Mouse (Mus musculus) small intestine, adult 2 months (tissue): ENCODE results near the gene Vps52. TPM values are rescaled to one million over a fixed set of nuclear protein-coding genes. Genes with fewer than 3 reads are reported as not detected.
A peak's percentile ranks its signal among the peaks of the same experiment; 100 is the strongest.

ENCODE experiments used
- H3K27ac ChIP-seq: fragments of 200-500 bp; 2 replicates; pipeline ENCODE4 v1.5.1; 2012; ENCODE audit warnings: low read depth, low read length, control low read depth, inconsistent platforms; ENCODE audit not compliant: insufficient read depth
- H3K27me3 ChIP-seq: fragments of 200-500 bp; 2 replicates; pipeline ENCODE4 v1.6.1; 2012; ENCODE audit warnings: mild to moderate bottlenecking, moderate library complexity, low read length, inconsistent platforms; ENCODE audit not compliant: control insufficient read depth, insufficient read depth
- H3K36me3 ChIP-seq: fragments of 200-500 bp; 2 replicates; pipeline ENCODE4 v1.6.1; 2012; ENCODE audit warnings: mild to moderate bottlenecking, low read length, control low read depth, inconsistent platforms; ENCODE audit not compliant: control insufficient read depth, insufficient read depth
- H3K4me1 ChIP-seq: fragments of 200-500 bp; 2 replicates; pipeline ENCODE4 v1.6.1; 2012; ENCODE audit warnings: low read length, inconsistent platforms, mixed read lengths; ENCODE audit not compliant: control insufficient read depth, insufficient read depth, insufficient read length
- H3K4me3 ChIP-seq: fragments of 200-500 bp; 2 replicates; pipeline ENCODE4 v1.5.1; 2012; ENCODE audit warnings: low read depth, mild to moderate bottlenecking, control low read depth, inconsistent platforms, low read length, moderate library complexity
- CTCF ChIP-seq: fragments of 200-500 bp; IDR thresholded peaks from 2 replicates; pipeline ENCODE4 v1.5.1; 2012; ENCODE audit warnings: low read depth, mild to moderate bottlenecking, control low read depth, inconsistent platforms, low read length, moderate library complexity, mixed read lengths; ENCODE audit not compliant: insufficient replicate concordance, insufficient read length; ENCODE audit errors: extremely low read depth
- POLR2A ChIP-seq: fragments of 200-500 bp; IDR thresholded peaks from 2 replicates; pipeline ENCODE4 v1.6.1; 2012; ENCODE audit warnings: low read depth, mild to moderate bottlenecking, control low read depth, inconsistent platforms, low read length, moderate library complexity
- WGBS: fragments of 180-500 bp; shearing (Covaris S2); methylation state at CpG from one replicate; pipeline ENCODE4 v1.1.7; 2018; 5-methylcytosine and 5-hydroxymethylcytosine counted together
- polyA plus RNA-seq: library from polyadenylated mRNA; depleted of rRNA; stranded (reverse); fragments of >200 nt; gene quantifications from 2 replicates; pipeline ENCODE4 v1.2.3, GENCODE M21; 2012

The Vps52 gene
- polyA plus RNA-seq, 1 experiment: 52.3 TPM

DNA sequence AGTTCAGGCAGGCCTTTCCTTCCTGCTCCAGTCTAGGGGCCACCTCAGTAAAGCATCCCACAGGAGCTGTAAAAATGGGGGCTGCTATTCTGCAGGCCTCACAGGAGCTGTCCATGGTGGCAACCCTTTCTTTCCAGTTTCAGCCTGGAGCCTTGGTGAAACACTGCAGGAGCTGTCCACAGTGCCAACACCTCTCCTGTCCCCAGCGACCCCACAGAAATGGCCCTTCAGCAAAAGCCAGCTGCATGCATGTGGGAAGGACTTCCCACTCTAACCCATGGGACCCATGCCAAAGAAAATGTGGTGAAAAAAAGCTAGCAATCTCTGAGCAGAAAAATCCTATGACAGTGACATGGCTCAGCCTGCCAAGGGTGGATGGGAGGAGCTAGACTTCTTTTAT lies 17.1 kb downstream of the Vps52 start:
- Histone ChIP-seq H3K4me3 (no peak overlapping the region), H3K27me3 (no peaks in the 10 kb centered on the region), H3K27ac (no peak overlapping the region), H3K36me3 (no peaks in the 10 kb centered on the region), H3K4me1 (peaks cover 2% of the 10 kb centered on the region)
- TF ChIP-seq CTCF (no peak), POLR2A (no peak)
- WGBS: 12% methylated on average over 1 of the region's 1 CpGs

DNA sequence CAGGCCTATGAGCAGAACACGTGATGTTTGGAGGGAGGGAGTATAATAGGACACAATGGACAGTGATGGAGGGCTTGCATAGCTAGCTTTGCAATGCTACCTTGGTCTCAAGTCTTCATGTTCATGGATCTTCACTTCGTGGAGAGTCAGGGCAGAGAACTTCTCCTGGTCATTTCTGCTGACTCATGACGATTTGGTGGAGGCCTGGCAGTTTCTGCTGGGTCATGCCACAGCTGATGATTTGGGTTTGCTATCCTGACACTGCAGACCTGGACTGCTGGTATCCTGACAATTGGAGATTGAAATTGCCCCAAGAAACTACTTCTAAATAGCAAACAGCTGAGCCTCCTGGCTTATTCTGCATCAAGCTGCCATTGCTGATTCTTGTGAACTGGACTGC lies 18.0 kb downstream of the Vps52 start:
- Histone ChIP-seq H3K4me3 (no peak overlapping the region), H3K27me3 (no peaks in the 10 kb centered on the region), H3K36me3 (no peaks in the 10 kb centered on the region), H3K27ac (no peak overlapping the region), H3K4me1 (peaks cover 5% of the 10 kb centered on the region)
- TF ChIP-seq POLR2A: no peak
- WGBS: 75% methylated on average over 3 of the region's 3 CpGs

- peaks cover 26% of the 10 kb centered on the region for H3K4me1 ChIP-seq
- no peaks in the 10 kb centered on the region for H3K27me3 ChIP-seq
- H3K4me3 ChIP-seq: peak overlapping the region; percentile 79
- no peaks in the 10 kb centered on the region for H3K36me3 ChIP-seq
- TF ChIP-seq CTCF (no peak), POLR2A (no peak)
- WGBS: 3% methylated on average over 57 of the region's 57 CpGs
- peak overlapping the region; percentile 27 for H3K27ac ChIP-seq
These were observed 22.4 kb downstream of the Vps52 start for GRCm38 (mm10) chr17:33977861-33978557.

GRCm38 (mm10) chr17:33978631-33979031 lies 23.0 kb downstream of the Vps52 start:
- Histone ChIP-seq H3K27ac (peak overlapping the region; percentile 87), H3K27me3 (no peaks in the 10 kb centered on the region), H3K4me3 (peak overlapping the region; percentile 79), H3K36me3 (no peaks in the 10 kb centered on the region), H3K4me1 (peaks cover 26% of the 10 kb centered on the region)
- TF ChIP-seq CTCF (no peak), POLR2A (peak; percentile 82)
- WGBS: under 1% methylated on average over 17 of the region's 17 CpGs

GRCm38 (mm10) chr17:33979512-33980050 lies 24.0 kb downstream of the Vps52 start:
- no peak for TF ChIP-seq CTCF
- H3K27ac ChIP-seq: peak overlapping the region; percentile 87
- H3K4me1 ChIP-seq: peaks cover 26% of the 10 kb centered on the region
- no peaks in the 10 kb centered on the region for H3K36me3 ChIP-seq
- no peaks in the 10 kb centered on the region for H3K27me3 ChIP-seq
- 44% methylated on average over 6 of the region's 6 CpGs for WGBS
- H3K4me3 ChIP-seq: no peak overlapping the region

- Histone ChIP-seq H3K4me3 (no peak overlapping the region), H3K27ac (peak overlapping the region; percentile 24; the same call in 1 of the 2 replicates), H3K4me1 (peaks cover 26% of the 10 kb centered on the region), H3K36me3 (no peaks in the 10 kb centered on the region), H3K27me3 (no peaks in the 10 kb centered on the region)
- 77% methylated on average over 19 of the region's 19 CpGs for WGBS
- TF ChIP-seq POLR2A: no peak
- TF ChIP-seq CTCF: no peak
These were observed 24.8 kb downstream of the Vps52 start for GRCm38 (mm10) chr17:33980181-33981035.
